Mouse (Mus musculus): ENCODE measurements around the gene Vegfc.

The Vegfc gene

GRCm38 (mm10) chr8:54077271-54078120 lies at the start of gene Vegfc:
Vegfc (plus strand) TSS chr8:54077606.
- peak; percentile 37 for DNase-seq (ENCODE audit: low spot score)

- no peak for DNase-seq (ENCODE audit: low spot score)
These were observed 42.8 kb upstream of the Vegfc start for GRCm38 (mm10) chr8:54034584-54034983.

GRCm38 (mm10) chr8:54042601-54043000 lies 34.8 kb upstream of the Vegfc start:
- DNase-seq (ENCODE audit: low spot score): no peak

- DNase-seq (ENCODE audit: low spot score): no peak
These were observed 33.9 kb upstream of the Vegfc start for GRCm38 (mm10) chr8:54043468-54043867.

- DNase-seq (ENCODE audit: low spot score): no peak
These were observed 24.2 kb upstream of the Vegfc start for GRCm38 (mm10) chr8:54053210-54053609.

GRCm38 (mm10) chr8:54065492-54065891 lies 11.9 kb upstream of the Vegfc start:
- DNase-seq (ENCODE audit: low spot score): no peak

- DNase-seq (ENCODE audit: low spot score): no peak
These were observed 1.1 kb upstream of the Vegfc start for GRCm38 (mm10) chr8:54076301-54076700.

GRCm38 (mm10) chr8:54076791-54077270 lies 575 bp upstream of the Vegfc start:
- peak; percentile 23 for DNase-seq (ENCODE audit: low spot score)

GRCm38 (mm10) chr8:54078121-54078440 lies 675 bp downstream of the Vegfc start:
- DNase-seq (ENCODE audit: low spot score): peak; percentile 9

- no peak for DNase-seq (ENCODE audit: low spot score)
These were observed 1.6 kb downstream of the Vegfc start for GRCm38 (mm10) chr8:54079001-54079400.

GRCm38 (mm10) chr8:54079601-54080000 lies 2.2 kb downstream of the Vegfc start:
- DNase-seq (ENCODE audit: low spot score): no peak

- DNase-seq (ENCODE audit: low spot score): no peak
These were observed 8.5 kb downstream of the Vegfc start for GRCm38 (mm10) chr8:54085896-54086295.

GRCm38 (mm10) chr8:54087114-54087513 lies 9.7 kb downstream of the Vegfc start:
- DNase-seq (ENCODE audit: low spot score): no peak

GRCm38 (mm10) chr8:54089204-54089603 lies 11.8 kb downstream of the Vegfc start:
- DNase-seq (ENCODE audit: low spot score): no peak

- no peak for DNase-seq (ENCODE audit: low spot score)
These were observed 12.5 kb downstream of the Vegfc start for GRCm38 (mm10) chr8:54089901-54090300.

GRCm38 (mm10) chr8:54100058-54100457 lies 22.7 kb downstream of the Vegfc start:
- no peak for DNase-seq (ENCODE audit: low spot score)

- no peak for DNase-seq (ENCODE audit: low spot score)
These were observed 37.2 kb downstream of the Vegfc start for GRCm38 (mm10) chr8:54114581-54114980.

- no peak for DNase-seq (ENCODE audit: low spot score)
These were observed 42.7 kb downstream of the Vegfc start for GRCm38 (mm10) chr8:54120115-54120514.

GRCm38 (mm10) chr8:54121942-54122341 lies 44.5 kb downstream of the Vegfc start:
- no peak for DNase-seq (ENCODE audit: low spot score)

- no peak for DNase-seq (ENCODE audit: low spot score)
These were observed 44.9 kb downstream of the Vegfc start for GRCm38 (mm10) chr8:54122345-54122744.

GRCm38 (mm10) chr8:54130558-54130957 lies 53.2 kb downstream of the Vegfc start:
- no peak for DNase-seq (ENCODE audit: low spot score)

- DNase-seq (ENCODE audit: low spot score): peak; percentile 15
These were observed 75.8 kb downstream of the Vegfc start for GRCm38 (mm10) chr8:54153240-54153639.

- DNase-seq (ENCODE audit: low spot score): no peak
These were observed 86.1 kb downstream of the Vegfc start for GRCm38 (mm10) chr8:54163505-54163904.

GRCm38 (mm10) chr8:54185336-54185735 lies 107.9 kb downstream of the Vegfc start:
- no peak for DNase-seq (ENCODE audit: low spot score)
